Mouse (Mus musculus): Measurements from ENCODE around the gene Paxip1. TPM values are rescaled to one million over a fixed set of nuclear protein-coding genes. Genes with fewer than 3 reads are reported as not detected.

Paxip1 gene
- total RNA-seq (2023; ENCODE audit: inconsistent age) = 43.7 to 54.3 TPM (median 47.9 TPM) in 4 replicates

DNA sequence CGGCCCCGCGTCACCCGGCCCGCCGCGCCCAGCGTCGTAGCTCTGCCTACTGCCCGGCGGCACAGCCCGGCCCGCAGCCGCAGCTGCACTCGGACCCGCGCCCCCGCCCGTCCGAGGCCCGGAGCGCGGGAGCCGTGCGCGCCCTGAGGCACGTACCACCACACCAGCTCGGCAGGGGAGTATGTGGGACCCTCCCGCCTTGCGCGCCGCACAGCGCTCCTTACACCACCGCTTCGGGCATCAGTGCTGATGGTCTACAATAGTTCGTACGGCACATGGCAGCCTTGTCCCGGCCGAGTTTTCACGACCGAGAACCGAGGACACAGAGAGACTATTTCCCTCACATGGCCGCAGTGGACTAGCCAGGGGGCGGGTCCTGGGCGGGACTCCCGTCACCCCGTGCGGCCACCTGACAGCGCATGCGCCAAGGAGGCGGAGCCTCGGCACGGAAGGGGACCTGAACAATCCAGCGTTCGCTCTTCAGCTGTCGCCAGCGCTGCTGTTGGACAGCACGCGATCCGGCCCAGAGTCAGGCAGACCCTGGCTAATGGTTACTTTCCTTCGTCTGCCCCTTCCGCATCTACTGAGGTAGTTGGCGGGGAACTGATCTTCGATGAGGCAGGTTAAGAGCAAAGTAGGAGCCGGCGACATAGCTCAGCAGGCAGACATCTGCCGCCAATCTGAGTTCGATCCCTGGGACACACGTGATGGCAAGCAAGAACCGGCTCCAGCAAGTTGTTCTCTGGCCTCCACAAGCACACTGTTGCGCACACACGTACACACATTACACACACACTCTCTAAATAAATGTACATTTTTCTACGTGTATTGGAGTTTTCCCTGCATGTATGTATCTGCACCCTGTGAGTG, at the start of gene Paxip1:
Gene Paxip1, minus strand, starts transcription at position 389 of the 870 bp plus-strand sequence.

Other genes with a start within 250 kb of the Paxip1 start
- gene Htr5a, start 50.5 kb upstream of the Paxip1 start, total RNA-seq (2023; ENCODE audit: inconsistent age) = not detected in 4 replicates